Mouse (Mus musculus): ENCODE results near the gene Saysd1.

GRCm38 (mm10) chr14:20093493-20093892 is 44.8 kb downstream of the Saysd1 start:
- TF ChIP-seq CTCF (IDR thresholded peaks at IDR 0.05) (no peak), EP300 (IDR thresholded peaks at IDR 0.05) (no peak)

All from lung, postnatal 0 days (tissue).